Mouse (Mus musculus) thymus, postnatal 36 days (tissue): Measurements from ENCODE around the gene Gm11146.

Source experiments
- DNase-seq, 2 experiments: peaks; one replicate each; pipeline ENCODE4 v3.0.0; 2022; ENCODE audit warnings: mixed read lengths in 2 of 2

Gene Gm11146

DNA sequence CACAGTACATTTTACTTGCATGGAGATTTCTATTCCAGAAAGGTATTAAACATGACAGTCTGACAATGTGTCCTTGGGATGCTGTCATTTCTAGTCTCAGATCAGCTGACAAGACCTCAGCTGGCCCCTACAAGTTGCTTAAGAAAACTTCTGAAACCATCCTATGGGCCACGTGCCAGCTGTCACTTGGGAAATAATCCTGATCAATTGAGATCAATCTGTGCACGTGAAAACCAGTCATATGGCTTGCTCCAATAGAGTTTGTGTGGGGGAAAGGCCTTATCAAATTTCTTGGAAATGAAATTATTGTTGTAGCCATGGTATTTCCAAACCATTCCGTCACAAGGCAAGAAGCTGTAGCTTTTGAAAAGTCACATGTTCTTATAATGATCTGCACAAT is 50.8 kb downstream of the Gm11146 start:
- no peak for DNase-seq
